Mouse (Mus musculus) spleen, adult 2 months (tissue): ENCODE data around the gene Pbx3. TPM values are rescaled to one million over a fixed set of nuclear protein-coding genes. Genes with fewer than 3 reads are reported as not detected.

Source experiments
- DNase-seq, 2 experiments: peaks; one replicate each; pipeline versions ENCODE4 v3.0.0 to v3.0.0-alpha.2; 2012 to 2021; ENCODE audit warnings: low spot score in 2 of 2, low read depth in 1 of 2
- H3K27ac ChIP-seq: fragments of 200-500 bp; 2 replicates; pipeline ENCODE4 v1.5.1; 2012; ENCODE audit warnings: low read length, inconsistent platforms; ENCODE audit not compliant: insufficient read depth
- H3K27me3 ChIP-seq: fragments of 200-500 bp; 2 replicates; pipeline ENCODE4 v1.6.1; 2012; ENCODE audit warnings: mild to moderate bottlenecking, moderate library complexity, low read length, inconsistent platforms; ENCODE audit not compliant: control insufficient read depth, insufficient read depth
- H3K36me3 ChIP-seq: fragments of 200-500 bp; 2 replicates; pipeline ENCODE4 v1.6.1; 2012; ENCODE audit warnings: mild to moderate bottlenecking, low read length, inconsistent platforms; ENCODE audit not compliant: control insufficient read depth, insufficient read depth
- H3K4me1 ChIP-seq: fragments of 200-500 bp; 2 replicates; pipeline ENCODE4 v1.6.1; 2011; ENCODE audit warnings: inconsistent platforms; ENCODE audit not compliant: control insufficient read depth, insufficient read depth, insufficient read length
- H3K4me3 ChIP-seq: fragments of 200-500 bp; 2 replicates; pipeline ENCODE4 v1.5.1; 2011; ENCODE audit warnings: mild to moderate bottlenecking, inconsistent platforms; ENCODE audit not compliant: insufficient read depth, insufficient read length; ENCODE audit errors: extremely low read depth
- CTCF ChIP-seq: fragments of 200-500 bp; IDR thresholded peaks from 2 replicates; pipeline ENCODE4 v1.5.1; 2011; ENCODE audit warnings: mild to moderate bottlenecking, inconsistent platforms; ENCODE audit not compliant: insufficient read depth, insufficient read length, insufficient replicate concordance; ENCODE audit errors: extremely low read depth
- POLR2A ChIP-seq: fragments of 200-500 bp; IDR thresholded peaks from 2 replicates; pipeline ENCODE4 v1.6.1; 2011; ENCODE audit warnings: low read depth, low read length, inconsistent platforms
- WGBS: fragments of 180-500 bp; shearing (Covaris S2); methylation state at CpG from one replicate; pipeline ENCODE4 v1.1.7; 2018; 5-methylcytosine and 5-hydroxymethylcytosine counted together
- polyA plus RNA-seq: library from polyadenylated mRNA; depleted of rRNA; stranded (reverse); fragments of >200 nt; gene quantifications from 2 replicates; pipeline ENCODE4 v1.2.3, GENCODE M21; 2012

The Pbx3 gene
- polyA plus RNA-seq, 1 experiment, result 4.3 TPM

GRCm38 (mm10) chr2:34260653-34261076 lies 112.3 kb downstream of the Pbx3 start:
- Histone ChIP-seq H3K4me1 (no peaks in the 10 kb centered on the region), H3K4me3 (no peak overlapping the region), H3K36me3 (no peaks in the 10 kb centered on the region), H3K27me3 (no peaks in the 10 kb centered on the region; the same call in 1 of the 2 replicates), H3K27ac (no peak overlapping the region)
- 84% methylated on average over 4 of the region's 4 CpGs for WGBS
- TF ChIP-seq POLR2A (no peak), CTCF (no peak)
- no peak for DNase-seq

- no peak for DNase-seq
- WGBS, result 74% methylated on average over 2 of the region's 2 CpGs
- H3K36me3 ChIP-seq, result no peaks in the 10 kb centered on the region
- no peaks in the 10 kb centered on the region; the same call in 1 of the 2 replicates for H3K27me3 ChIP-seq
- TF ChIP-seq CTCF, result no peak
- TF ChIP-seq POLR2A, result no peak
- no peak overlapping the region for H3K27ac ChIP-seq
- H3K4me3 ChIP-seq, result no peak overlapping the region
- H3K4me1 ChIP-seq, result no peaks in the 10 kb centered on the region
These were observed 114.7 kb downstream of the Pbx3 start for GRCm38 (mm10) chr2:34258256-34258655.

- no peaks in the 10 kb centered on the region for H3K36me3 ChIP-seq
- no peaks in the 10 kb centered on the region; the same call in 1 of the 2 replicates for H3K27me3 ChIP-seq
- H3K27ac ChIP-seq, result no peak overlapping the region
- DNase-seq, result no peak
- H3K4me3 ChIP-seq, result no peak overlapping the region
- 89% methylated on average over 2 of the region's 2 CpGs for WGBS
- no peaks in the 10 kb centered on the region for H3K4me1 ChIP-seq
- no peak for TF ChIP-seq CTCF
- TF ChIP-seq POLR2A, result no peak
These were observed 115.3 kb downstream of the Pbx3 start for GRCm38 (mm10) chr2:34257611-34258010.

GRCm38 (mm10) chr2:34256000-34256553 lies 116.9 kb downstream of the Pbx3 start:
- TF ChIP-seq CTCF (no peak), POLR2A (no peak)
- Histone ChIP-seq H3K4me3 (no peak overlapping the region), H3K27ac (no peak overlapping the region), H3K36me3 (no peaks in the 10 kb centered on the region), H3K27me3 (no peaks in the 10 kb centered on the region), H3K4me1 (no peaks in the 10 kb centered on the region)
- WGBS, result 84% methylated on average over 6 of the region's 6 CpGs
- no peak for DNase-seq

- no peaks in the 10 kb centered on the region for H3K27me3 ChIP-seq
- 77% methylated on average over 1 of the region's 1 CpGs for WGBS
- no peak overlapping the region for H3K27ac ChIP-seq
- no peak overlapping the region for H3K4me3 ChIP-seq
- no peaks in the 10 kb centered on the region; the same call in 1 of the 2 replicates for H3K4me1 ChIP-seq
- H3K36me3 ChIP-seq, result no peaks in the 10 kb centered on the region
- no peak for DNase-seq
- no peak for TF ChIP-seq CTCF
- no peak for TF ChIP-seq POLR2A
These were observed 119.3 kb downstream of the Pbx3 start for GRCm38 (mm10) chr2:34253627-34254026.

GRCm38 (mm10) chr2:34253111-34253510 lies 119.8 kb downstream of the Pbx3 start:
- 56% methylated on average over 1 of the region's 1 CpGs for WGBS
- H3K4me3 ChIP-seq, result no peak overlapping the region
- H3K27me3 ChIP-seq, result no peaks in the 10 kb centered on the region
- DNase-seq, result no peak
- no peak overlapping the region for H3K27ac ChIP-seq
- no peaks in the 10 kb centered on the region; the same call in 1 of the 2 replicates for H3K4me1 ChIP-seq
- TF ChIP-seq POLR2A, result no peak
- TF ChIP-seq CTCF, result no peak
- no peaks in the 10 kb centered on the region for H3K36me3 ChIP-seq

- TF ChIP-seq CTCF, result no peak
- no peak for TF ChIP-seq POLR2A
- DNase-seq, result no peak
- Histone ChIP-seq H3K36me3 (no peaks in the 10 kb centered on the region), H3K27me3 (no peaks in the 10 kb centered on the region), H3K4me3 (no peak overlapping the region), H3K27ac (no peak overlapping the region), H3K4me1 (no peaks in the 10 kb centered on the region; the same call in 1 of the 2 replicates)
- WGBS, result 87% methylated on average over 3 of the region's 3 CpGs
These were observed 120.7 kb downstream of the Pbx3 start for GRCm38 (mm10) chr2:34252286-34252685.
